Mouse (Mus musculus) liver, embryonic 14.5 days (tissue): ENCODE results near the gene Mpdz.

Experiments
- CTCF ChIP-seq: IDR thresholded peaks from 2 replicates; pipeline ENCODE4 v1.5.1; 2016; ENCODE audit warnings: antibody characterized with exemption, low read depth, control low read depth
- EP300 ChIP-seq: IDR thresholded peaks from 2 replicates; pipeline ENCODE4 v1.6.1; 2016; ENCODE audit warnings: antibody characterized with exemption, low read depth

GRCm38 (mm10) chr4:81280098-81280497 lies 162.5 kb downstream of the Mpdz start:
- no peak for TF ChIP-seq CTCF
- TF ChIP-seq EP300: no peak
